Mouse (Mus musculus) embryonic facial prominence, embryonic 13.5 days (tissue): Measurements from ENCODE around the gene Ranbp3l. TPM values are rescaled to one million over a fixed set of nuclear protein-coding genes. Genes with fewer than 3 reads are reported as not detected.

Source experiments
- ATAC-seq: fragments of 200-750 bp; cut with Nextera tagmentation; 2 replicates; pipeline ENCODE4 v1.8.0; 2017; ENCODE audit warnings: low read depth; ENCODE audit not compliant: insufficient number of reproducible peaks, insufficient read depth, low FRiP score, low TSS enrichment
- H3K27ac ChIP-seq: fragments of 300-500 bp; sonication (generic); 2 replicates; pipeline ENCODE4 v1.5.1; 2015; ENCODE audit warnings: moderate library complexity, mild to moderate bottlenecking, inconsistent platforms
- H3K27me3 ChIP-seq: fragments of 300-500 bp; sonication (generic); 2 replicates; pipeline ENCODE4 v1.6.1; 2015; ENCODE audit warnings: mild to moderate bottlenecking, inconsistent platforms
- H3K36me3 ChIP-seq: fragments of 300-500 bp; sonication (generic); 2 replicates; pipeline ENCODE4 v1.6.1; 2015; ENCODE audit warnings: mild to moderate bottlenecking, inconsistent platforms
- H3K4me1 ChIP-seq: fragments of 300-500 bp; sonication (generic); 2 replicates; pipeline ENCODE4 v1.6.1; 2015; ENCODE audit warnings: inconsistent platforms
- H3K4me2 ChIP-seq: fragments of 300-500 bp; sonication (generic); 2 replicates; pipeline ENCODE4 v1.6.1; 2015; ENCODE audit warnings: moderate library complexity, mild to moderate bottlenecking, inconsistent platforms
- H3K4me3 ChIP-seq: fragments of 300-500 bp; sonication (generic); 2 replicates; pipeline ENCODE4 v1.5.1; 2015; ENCODE audit warnings: mild to moderate bottlenecking, inconsistent platforms
- H3K9ac ChIP-seq: fragments of 300-500 bp; sonication (generic); 2 replicates; pipeline ENCODE4 v1.6.1; 2015; ENCODE audit warnings: mild to moderate bottlenecking, inconsistent platforms
- H3K9me3 ChIP-seq: fragments of 300-500 bp; sonication (generic); 2 replicates; pipeline ENCODE4 v1.6.1; 2016; ENCODE audit warnings: inconsistent platforms
- WGBS: fragments of 180-500 bp; shearing (Covaris S2); methylation state at CpG from one replicate; pipeline ENCODE4 v1.1.7; 2015; ENCODE audit warnings: mixed read lengths; 5-methylcytosine and 5-hydroxymethylcytosine counted together
- polyA plus RNA-seq: library from polyadenylated mRNA; unstranded; fragments of >200 nt; fragmentation: Nextera tagmentation; extraction: Ambion mirVana; gene quantifications from 2 replicates; pipeline ENCODE4 v1.2.1, GENCODE M21; 2015

The Ranbp3l gene
- 1.7 and 1.9 TPM in 2 replicates for polyA plus RNA-seq

DNA sequence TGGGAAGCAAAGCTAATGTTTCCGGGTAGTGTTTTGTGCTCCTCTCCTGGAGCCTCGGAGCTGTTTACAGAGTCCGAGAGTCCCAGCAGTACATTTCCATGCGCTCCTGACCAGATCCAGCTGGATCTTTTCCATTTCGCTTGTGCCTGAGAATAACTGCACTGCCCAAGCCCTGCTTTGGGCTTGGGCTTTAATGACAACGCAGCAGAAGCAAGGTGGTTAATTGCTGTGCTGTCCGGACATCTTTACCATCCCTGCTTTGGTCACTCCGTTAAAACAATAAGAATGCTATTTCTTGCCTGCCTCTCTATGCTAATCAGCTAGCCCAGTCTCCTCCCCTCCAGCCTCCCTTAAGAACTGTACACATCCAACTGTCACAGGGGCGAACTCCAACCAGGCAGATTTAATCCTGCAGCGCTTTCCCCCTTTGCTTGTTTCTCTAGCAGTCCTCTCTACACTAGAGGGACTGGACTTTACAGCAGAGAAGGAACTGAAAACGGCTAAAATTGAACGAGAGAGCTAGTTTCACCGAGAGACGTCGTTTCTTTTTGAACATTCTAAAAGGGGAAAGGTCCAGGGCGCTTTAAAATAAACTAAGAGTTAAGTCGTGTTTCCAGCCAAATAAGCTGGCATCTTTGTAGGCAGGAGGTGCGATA is at the start of gene Ranbp3l:
Gene Ranbp3l, plus strand, starts transcription at position 377 of the 656 bp plus-strand sequence.
- 54% methylated on average over 18 of the region's 18 CpGs for WGBS

DNA sequence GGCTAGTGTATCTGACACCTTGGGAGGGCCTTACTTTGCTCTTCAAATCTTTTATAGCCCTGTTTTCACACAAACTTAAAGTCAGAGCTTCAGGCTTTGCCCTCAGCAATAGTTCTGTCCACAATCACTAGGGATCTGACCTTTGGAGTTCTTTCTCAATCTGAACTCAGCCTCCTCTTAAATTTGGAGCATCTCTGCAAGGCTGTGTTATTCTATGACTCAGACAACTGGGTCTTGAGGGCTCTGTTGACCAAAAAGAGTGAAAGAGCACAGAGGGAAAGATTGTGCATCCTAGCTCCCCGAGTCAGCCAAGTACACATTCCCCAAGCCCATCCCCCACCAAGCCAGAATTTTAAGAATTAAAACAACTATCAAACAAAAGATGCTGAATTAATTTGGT is 37.7 kb upstream of the Ranbp3l start:
- Histone ChIP-seq H3K27ac (no peak overlapping the region), H3K9me3 (no peaks in the 10 kb centered on the region), H3K36me3 (no peaks in the 10 kb centered on the region), H3K9ac (no peak overlapping the region), H3K27me3 (no peaks in the 10 kb centered on the region), H3K4me3 (no peak overlapping the region), H3K4me2 (no peak overlapping the region), H3K4me1 (no peaks in the 10 kb centered on the region)
- 83% methylated on average over 1 of the region's 1 CpGs for WGBS
- no peak for ATAC-seq

More for the DNA sequence above, at the start of gene Ranbp3l:
- H3K36me3 ChIP-seq: no peaks in the 10 kb centered on the region
- H3K27ac ChIP-seq: no peak within 1 kb of the TSS
- H3K4me1 ChIP-seq: no peaks in the 10 kb centered on the region
- H3K9ac ChIP-seq: no peak within 1 kb of the TSS
- 0 out of 2 replicates have a peak within 1 kb of the TSS, but pooled peaks have one; percentile 8 for H3K4me3 ChIP-seq
- H3K27me3 ChIP-seq: no peaks in the 10 kb centered on the region
- ATAC-seq: no peak
- H3K4me2 ChIP-seq: peak within 1 kb of the TSS; percentile 45
- no peaks in the 10 kb centered on the region for H3K9me3 ChIP-seq

DNA sequence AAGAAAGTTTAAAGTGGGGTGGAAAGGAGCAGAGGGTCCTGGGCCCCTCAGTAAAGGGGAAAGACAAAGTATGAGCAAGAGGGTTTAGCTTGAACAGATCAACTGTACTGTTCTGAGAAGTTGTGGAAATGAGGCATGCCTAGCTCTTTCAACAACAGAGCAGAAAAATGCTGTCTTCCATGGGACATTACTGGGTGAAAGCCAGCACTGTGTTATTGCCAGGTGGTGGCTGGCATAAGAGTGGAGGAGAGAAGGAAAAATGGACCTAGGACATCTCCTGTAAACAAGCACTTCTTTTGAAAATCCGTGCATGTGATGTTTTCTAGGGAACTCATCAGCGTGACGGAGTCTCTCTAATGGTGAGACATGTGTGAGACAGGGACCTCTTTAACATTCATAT is 30.8 kb upstream of the Ranbp3l start:
- no peak for ATAC-seq
- no peaks in the 10 kb centered on the region for H3K4me1 ChIP-seq
- no peaks in the 10 kb centered on the region for H3K27me3 ChIP-seq
- no peak overlapping the region for H3K4me3 ChIP-seq
- no peak overlapping the region for H3K4me2 ChIP-seq
- H3K9ac ChIP-seq: no peak overlapping the region
- no peaks in the 10 kb centered on the region for H3K36me3 ChIP-seq
- H3K27ac ChIP-seq: no peak overlapping the region
- WGBS: 91% methylated on average over 3 of the region's 3 CpGs
- no peaks in the 10 kb centered on the region for H3K9me3 ChIP-seq

DNA sequence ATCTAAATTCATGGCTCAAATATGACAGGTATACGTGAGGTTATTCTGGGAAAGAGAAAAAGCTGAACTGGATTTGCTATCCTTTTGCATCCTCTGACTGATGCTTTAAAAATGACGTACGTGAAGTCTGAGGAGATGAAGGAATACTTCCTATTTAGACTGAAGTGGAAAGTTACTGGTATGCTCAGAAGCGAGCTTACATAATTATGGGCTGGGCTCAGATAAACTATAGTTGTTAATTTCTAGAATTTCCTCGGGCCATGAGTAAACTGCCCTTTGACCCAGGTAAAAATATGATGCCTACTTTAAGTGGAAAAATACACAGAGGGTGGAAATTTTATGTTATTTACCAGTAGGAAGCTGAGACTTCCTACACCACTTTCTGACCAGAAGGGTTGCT is 26.9 kb upstream of the Ranbp3l start:
- H3K36me3 ChIP-seq: no peaks in the 10 kb centered on the region
- H3K9me3 ChIP-seq: no peaks in the 10 kb centered on the region
- H3K4me3 ChIP-seq: no peak overlapping the region
- no peaks in the 10 kb centered on the region for H3K4me1 ChIP-seq
- no peaks in the 10 kb centered on the region for H3K27me3 ChIP-seq
- no peak overlapping the region for H3K9ac ChIP-seq
- no peak overlapping the region for H3K4me2 ChIP-seq
- no peak overlapping the region for H3K27ac ChIP-seq
- WGBS: 71% methylated on average over 5 of the region's 5 CpGs
- no peak for ATAC-seq

DNA sequence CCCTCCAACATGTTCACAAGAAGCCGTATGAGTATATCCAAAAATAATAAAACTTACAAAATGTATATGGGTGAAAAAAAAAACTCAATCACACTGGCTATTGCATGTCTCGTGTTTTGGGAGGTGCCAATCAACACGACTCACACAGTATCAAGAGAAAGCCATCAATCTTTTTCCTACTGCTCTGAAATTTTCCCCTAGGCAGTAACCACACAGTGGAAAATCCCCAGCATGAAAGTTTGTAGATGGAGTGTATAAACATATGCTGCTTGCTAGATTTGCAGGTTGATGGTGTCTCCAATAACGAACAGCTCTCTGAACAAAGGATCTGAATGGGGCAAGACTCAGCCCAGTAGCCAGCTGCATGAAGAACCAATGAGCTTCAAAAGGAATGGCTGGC is 16.9 kb upstream of the Ranbp3l start:
- Histone ChIP-seq H3K9me3 (no peaks in the 10 kb centered on the region), H3K4me1 (no peaks in the 10 kb centered on the region), H3K27ac (no peak overlapping the region), H3K27me3 (no peaks in the 10 kb centered on the region), H3K4me2 (no peak overlapping the region), H3K4me3 (no peak overlapping the region), H3K9ac (no peak overlapping the region), H3K36me3 (no peaks in the 10 kb centered on the region)
- 60% methylated on average over 4 of the region's 4 CpGs for WGBS
- no peak for ATAC-seq

DNA sequence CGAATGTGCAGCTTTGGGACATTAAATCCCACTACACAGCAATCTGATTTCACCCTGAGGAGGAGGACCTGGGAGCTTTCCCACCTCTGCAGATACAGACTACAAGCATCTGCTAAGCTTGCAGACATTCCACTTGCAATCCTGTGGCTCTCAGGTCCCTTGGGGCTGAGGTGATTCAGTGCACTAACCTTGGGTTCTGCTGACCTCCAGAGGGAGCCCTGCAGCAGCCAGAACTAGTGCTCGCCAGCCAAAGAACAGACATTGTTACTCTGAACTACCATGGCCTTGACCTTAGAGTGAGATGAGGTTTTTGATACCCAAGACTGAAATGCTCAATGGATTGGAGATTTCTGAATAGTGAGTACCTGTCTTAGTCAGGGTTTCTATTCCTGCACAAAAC is 4.4 kb upstream of the Ranbp3l start:
- H3K4me1 ChIP-seq: no peaks in the 10 kb centered on the region
- 66% methylated on average over 2 of the region's 2 CpGs for WGBS

DNA sequence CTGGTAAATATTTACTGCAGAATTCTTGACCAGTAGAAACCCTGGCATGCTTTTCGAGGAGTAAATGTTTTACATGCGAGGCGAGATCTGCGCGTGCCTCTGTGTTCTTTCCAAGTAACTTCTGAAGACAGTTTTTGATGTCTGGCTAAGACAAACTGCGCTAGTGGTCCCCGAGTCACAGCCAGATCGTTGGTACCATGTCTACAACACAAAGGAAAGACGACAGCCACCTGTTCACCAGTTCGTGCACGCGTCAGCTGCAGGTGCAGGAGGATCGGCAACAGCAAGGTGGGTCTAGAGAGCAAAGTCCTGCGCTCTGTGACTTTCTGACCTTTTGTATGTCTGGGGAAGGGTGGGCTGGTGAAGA is 463 bp downstream of the Ranbp3l start:
- no peak overlapping the region for H3K4me2 ChIP-seq
- no peak overlapping the region for H3K4me3 ChIP-seq
- H3K27me3 ChIP-seq: no peaks in the 10 kb centered on the region
- H3K9me3 ChIP-seq: no peaks in the 10 kb centered on the region
- WGBS: 85% methylated on average over 14 of the region's 14 CpGs
- H3K4me1 ChIP-seq: no peaks in the 10 kb centered on the region
- H3K36me3 ChIP-seq: no peaks in the 10 kb centered on the region
- no peak for ATAC-seq
- H3K9ac ChIP-seq: no peak overlapping the region
- H3K27ac ChIP-seq: no peak overlapping the region

More for the DNA sequence above, 4.4 kb upstream of the Ranbp3l start:
- Histone ChIP-seq H3K9me3 (no peaks in the 10 kb centered on the region), H3K9ac (no peak overlapping the region), H3K4me2 (no peak overlapping the region), H3K36me3 (no peaks in the 10 kb centered on the region), H3K4me3 (no peak overlapping the region), H3K27me3 (no peaks in the 10 kb centered on the region), H3K27ac (no peak overlapping the region)
- ATAC-seq: no peak

DNA sequence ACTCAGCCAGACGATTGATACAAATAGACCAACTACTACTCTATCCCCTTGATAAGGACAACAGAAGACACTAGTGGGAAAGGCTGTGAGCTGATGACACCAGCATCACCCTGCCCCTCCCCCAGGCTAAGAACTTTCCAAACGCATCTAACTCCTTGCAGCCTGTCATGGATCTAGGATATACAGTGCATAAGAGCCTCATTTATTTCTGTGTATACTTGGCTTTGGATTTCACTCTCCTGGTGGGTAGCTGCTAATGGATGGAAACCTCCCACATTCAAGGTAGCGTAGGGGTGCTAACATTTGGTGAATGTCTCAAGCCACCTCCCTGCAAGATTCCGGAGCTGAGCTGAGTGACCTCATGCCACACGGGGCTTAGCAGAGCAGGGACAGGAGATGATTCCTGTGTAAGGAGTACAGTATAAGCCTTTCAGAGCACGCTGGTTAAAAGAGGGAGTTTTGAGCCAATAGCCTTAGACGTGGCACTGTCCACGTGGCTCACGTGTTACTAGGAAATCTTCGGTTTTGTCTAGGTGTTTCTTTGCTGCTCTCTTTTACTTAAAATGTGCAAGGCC is 1.4 kb downstream of the Ranbp3l start:
- Histone ChIP-seq H3K9ac (no peak overlapping the region), H3K4me3 (no peak overlapping the region), H3K36me3 (no peaks in the 10 kb centered on the region), H3K9me3 (no peaks in the 10 kb centered on the region), H3K4me2 (no peak overlapping the region), H3K4me1 (no peaks in the 10 kb centered on the region), H3K27me3 (no peaks in the 10 kb centered on the region), H3K27ac (no peak overlapping the region)
- 83% methylated on average over 10 of the region's 10 CpGs for WGBS
- ATAC-seq: no peak

DNA sequence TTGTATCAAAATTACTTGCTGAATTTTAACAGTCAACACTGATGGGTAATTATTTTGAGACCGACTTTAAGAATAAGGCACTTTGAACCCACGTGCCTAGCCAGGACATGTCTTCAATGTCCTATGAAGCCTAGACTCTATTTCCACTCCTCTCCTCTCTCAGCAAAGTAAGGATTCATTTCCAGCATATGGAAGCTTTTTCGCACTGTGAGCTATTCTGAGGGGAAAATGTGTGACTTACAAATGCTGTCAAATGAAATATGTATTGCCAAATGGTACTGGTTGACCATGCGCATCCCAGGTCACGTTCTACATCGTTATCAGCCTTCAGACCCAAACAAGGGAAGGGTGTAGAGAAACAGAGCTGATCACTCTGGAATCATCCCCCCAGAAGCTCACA is 23.5 kb downstream of the Ranbp3l start:
- no peak overlapping the region for H3K27ac ChIP-seq
- H3K4me1 ChIP-seq: no peaks in the 10 kb centered on the region
- no peaks in the 10 kb centered on the region for H3K9me3 ChIP-seq
- H3K36me3 ChIP-seq: no peaks in the 10 kb centered on the region
- ATAC-seq: no peak
- no peak overlapping the region for H3K9ac ChIP-seq
- H3K27me3 ChIP-seq: no peaks in the 10 kb centered on the region
- H3K4me2 ChIP-seq: no peak overlapping the region
- WGBS: 89% methylated on average over 6 of the region's 6 CpGs
- H3K4me3 ChIP-seq: no peak overlapping the region

DNA sequence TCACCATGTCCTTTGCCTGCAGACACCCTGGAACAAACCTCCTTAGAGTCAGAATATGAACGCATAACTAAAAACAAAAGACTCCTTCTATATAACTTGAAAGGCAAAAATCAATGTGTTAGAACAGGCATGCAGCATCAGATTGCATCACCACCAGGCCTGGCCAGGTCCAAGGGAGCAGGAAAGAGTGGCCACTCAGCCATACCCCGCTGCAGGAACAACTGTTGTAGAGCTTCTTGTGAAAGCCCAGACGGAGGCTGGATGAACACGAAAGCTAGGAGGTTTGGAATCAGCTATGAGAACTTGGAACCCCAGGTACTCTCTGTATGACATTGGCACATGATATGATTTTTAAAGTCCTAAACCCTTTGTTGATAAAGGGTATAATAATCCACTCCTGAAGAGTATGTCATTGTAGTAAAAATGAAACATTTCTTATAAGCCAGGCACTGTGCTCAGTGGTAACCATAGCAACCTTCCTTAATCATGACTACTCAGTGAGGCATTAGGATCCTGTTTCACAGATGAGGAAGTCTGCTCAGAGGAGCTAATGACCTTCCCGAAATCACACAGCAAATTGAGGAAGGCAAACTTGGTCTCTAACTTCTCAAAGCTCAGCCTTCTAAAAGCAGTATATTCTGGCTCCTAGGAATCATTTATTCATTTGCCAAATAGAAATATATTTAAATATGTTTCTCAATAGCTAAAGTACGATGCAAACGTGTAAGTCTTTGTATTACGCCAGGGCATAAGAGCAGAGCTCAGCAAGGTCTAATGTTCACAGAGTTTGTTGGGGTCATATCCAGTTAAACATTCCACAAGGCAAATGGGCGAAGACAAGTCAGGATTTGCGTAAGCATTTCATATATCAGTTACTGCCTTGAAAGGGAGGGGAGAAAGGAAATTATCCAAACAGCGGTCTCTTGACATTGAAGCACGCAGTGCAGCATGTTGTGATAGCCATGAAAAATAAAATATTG is 24.4 kb downstream of the Ranbp3l start:
- WGBS: 63% methylated on average over 12 of the region's 12 CpGs
- no peaks in the 10 kb centered on the region for H3K27me3 ChIP-seq
- H3K4me1 ChIP-seq: no peaks in the 10 kb centered on the region
- no peak overlapping the region for H3K27ac ChIP-seq
- H3K4me2 ChIP-seq: no peak overlapping the region
- no peaks in the 10 kb centered on the region for H3K9me3 ChIP-seq
- H3K4me3 ChIP-seq: no peak overlapping the region
- ATAC-seq: no peak
- no peak overlapping the region for H3K9ac ChIP-seq
- H3K36me3 ChIP-seq: no peaks in the 10 kb centered on the region

DNA sequence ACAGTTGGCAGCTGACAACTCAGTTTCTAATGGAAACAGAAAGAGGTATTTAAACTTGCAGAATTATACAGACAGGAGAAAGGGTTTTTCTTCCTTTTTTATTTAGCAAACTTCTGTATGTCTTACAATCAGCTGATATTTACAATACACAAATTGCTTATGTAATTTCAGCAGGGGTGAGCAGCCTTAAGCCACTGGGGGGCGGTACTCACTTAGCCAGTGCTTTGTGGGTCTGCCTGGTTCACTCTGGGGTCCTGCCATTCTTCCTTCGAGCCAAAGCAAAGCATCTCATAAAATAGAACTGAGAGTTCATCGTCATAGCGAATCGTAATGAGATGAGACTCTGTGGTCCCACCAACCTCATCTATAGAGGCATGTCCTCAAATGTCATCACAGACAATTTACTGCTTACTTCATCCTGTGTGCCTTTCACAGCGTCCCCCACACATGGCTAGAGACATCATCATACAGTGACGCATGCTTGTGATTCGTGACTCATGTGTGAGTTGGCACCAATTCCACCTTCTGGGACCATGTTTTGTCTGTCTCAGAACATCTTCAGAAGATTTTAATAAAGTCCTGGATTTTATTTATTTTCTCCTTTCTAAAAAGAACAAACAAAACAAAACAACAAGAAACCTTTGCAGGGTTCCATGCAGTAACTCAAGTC is 27.0 kb downstream of the Ranbp3l start:
- no peaks in the 10 kb centered on the region for H3K9me3 ChIP-seq
- no peak for ATAC-seq
- no peak overlapping the region for H3K4me2 ChIP-seq
- H3K36me3 ChIP-seq: no peaks in the 10 kb centered on the region
- no peak overlapping the region for H3K9ac ChIP-seq
- H3K27me3 ChIP-seq: no peaks in the 10 kb centered on the region
- H3K4me1 ChIP-seq: no peaks in the 10 kb centered on the region
- H3K4me3 ChIP-seq: no peak overlapping the region
- 62% methylated on average over 8 of the region's 8 CpGs for WGBS
- H3K27ac ChIP-seq: no peak overlapping the region
